Mouse (Mus musculus): ENCODE results near the gene Hnf1a.

The Hnf1a gene

DNA sequence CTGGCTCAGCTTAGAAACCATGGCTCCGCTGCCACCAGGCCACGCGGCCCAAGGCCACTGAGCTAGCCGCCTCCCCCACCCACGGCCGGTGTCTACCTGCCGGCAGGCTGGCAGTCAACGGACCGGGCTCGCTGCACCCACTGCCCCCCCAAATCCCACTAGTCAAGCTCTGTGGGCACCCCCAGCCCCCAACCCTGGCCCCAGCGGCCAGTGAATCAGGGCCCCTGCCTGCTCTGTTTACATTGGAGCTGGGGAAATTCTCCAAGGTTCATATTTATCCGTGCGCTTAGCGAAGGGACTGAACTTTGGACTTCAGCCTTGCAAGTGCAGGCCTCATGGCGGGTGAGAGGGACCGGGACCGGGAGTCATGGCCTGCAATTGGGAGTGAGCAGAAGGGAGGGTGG is at the start of gene Hnf1a:
Hnf1a (minus strand) TSS at position 271 of the 404 bp plus-strand sequence.
- in situ Hi-C loops (cut with MboI, MseI) = loop anchor here (10.0 kb wide), 2 partner anchors 134 to 484 kb away; no protein-coding TSS in a partner anchor

DNA sequence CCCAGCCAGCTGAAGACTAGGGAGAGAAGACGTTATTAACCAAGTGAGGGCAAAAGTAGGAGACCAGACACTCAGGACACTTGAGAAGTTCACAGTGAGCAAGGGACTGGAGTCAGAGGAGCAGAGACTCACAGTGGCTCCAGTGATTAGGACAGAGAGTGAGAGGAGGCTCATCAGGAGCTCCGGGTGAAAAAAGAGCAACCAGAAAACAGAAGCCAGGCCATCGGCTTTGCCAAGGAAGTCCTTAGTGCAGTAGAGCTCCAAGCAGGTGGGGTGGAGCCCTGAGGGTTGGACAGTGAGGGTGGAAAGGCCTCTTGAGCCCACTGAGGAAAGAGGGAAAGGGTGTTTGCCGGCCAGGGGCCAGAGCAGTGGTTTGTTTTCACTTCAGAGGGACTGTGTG is 47.9 kb upstream of the Hnf1a start:
- in situ Hi-C loops (cut with MboI, MseI) = loop anchor here (5.0 kb wide), 2 partner anchors 37 to 53 kb away; no protein-coding TSS in a partner anchor

DNA sequence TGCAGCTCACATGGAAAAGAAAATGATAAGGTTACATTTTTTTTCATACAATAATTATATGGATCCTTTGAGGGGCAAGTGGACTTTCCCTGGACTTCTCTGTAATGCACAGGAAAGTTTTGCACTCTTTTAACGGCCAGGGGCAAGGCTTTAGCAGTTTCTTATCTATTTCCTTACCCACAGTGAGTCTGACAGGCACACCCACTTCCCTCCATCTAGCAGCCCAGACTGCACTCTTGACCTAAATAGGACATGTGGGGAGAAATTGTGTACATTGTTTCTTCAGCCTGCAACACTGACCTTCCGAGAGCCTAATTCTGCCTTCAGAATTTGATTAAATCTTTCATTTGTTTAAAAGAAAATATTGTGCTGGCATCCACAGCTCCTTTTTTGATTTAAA is 47.4 kb upstream of the Hnf1a start:
- in situ Hi-C loops (cut with MboI, MseI) = loop anchor here (5.0 kb wide), 2 partner anchors 36 to 54 kb away; no protein-coding TSS in a partner anchor

DNA sequence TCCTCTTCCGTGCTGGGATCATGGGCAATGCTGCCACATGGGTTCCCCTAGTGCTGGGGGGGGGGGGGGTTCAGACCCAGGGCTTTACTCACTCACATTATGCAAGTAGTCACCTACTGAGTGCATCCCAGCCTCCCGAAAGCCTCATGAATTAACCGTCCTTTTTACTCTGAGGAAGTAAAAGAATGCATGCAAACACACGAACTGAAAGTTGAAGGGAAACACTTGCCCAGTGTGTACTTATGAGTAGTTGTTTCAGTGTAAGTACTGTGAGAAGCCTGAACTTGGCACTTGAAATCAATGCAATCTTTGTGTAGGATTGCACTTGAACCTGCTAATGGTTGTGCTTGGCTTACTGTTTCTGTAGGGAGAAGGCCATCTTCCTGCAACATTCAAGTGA is 44.2 kb upstream of the Hnf1a start:
- in situ Hi-C loops (cut with MboI, MseI) = loop anchor here (5.0 kb wide), 2 partner anchors 33 to 57 kb away; no protein-coding TSS in a partner anchor

DNA sequence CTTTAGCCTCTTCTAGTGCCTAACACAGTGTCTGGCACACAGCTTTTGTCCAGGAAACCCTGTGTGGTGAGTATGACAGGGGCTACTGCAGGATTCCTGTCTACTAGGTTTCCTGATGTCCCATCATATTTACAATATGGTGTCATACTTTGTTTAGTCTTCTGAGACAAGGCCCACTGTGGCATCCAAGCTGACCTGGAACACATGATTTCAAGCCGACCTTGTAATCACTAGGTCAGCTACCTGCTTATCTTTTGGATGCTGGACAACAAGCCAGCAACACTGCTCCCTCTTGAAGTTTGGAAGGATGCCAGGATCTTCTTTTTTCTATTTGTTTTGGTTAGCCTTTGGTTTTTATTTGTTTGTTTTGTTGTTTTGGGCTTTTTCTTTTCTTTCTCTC is 43.7 kb upstream of the Hnf1a start:
- in situ Hi-C loops (cut with MboI, MseI) = loop anchor here in 1 of 2 experiments (5.0 kb wide), 1 partner anchor 608 kb away; no protein-coding TSS in a partner anchor

DNA sequence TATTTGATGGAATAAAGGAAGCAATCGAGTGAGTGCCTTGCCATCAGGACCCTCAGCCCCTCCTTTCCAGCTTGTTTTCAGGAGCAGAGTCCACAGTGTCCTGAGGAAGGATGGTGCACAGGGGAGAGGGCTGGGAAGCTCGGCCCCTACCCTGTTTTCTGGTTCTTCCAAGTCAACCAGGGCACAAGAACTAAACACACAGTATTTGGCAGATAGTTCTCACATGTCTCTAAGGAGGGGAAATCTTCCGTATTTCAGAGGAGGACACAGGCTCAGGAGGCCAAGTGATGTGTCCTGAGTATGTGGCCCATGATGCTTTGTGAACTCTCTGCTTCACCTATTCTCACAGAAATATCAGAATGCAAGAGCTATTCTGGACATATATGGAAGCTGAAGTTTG is 42.5 kb upstream of the Hnf1a start:
- in situ Hi-C loops (cut with MboI, MseI) = loop anchor here in 1 of 2 experiments (5.0 kb wide), 1 partner anchor 609 kb away; no protein-coding TSS in a partner anchor

DNA sequence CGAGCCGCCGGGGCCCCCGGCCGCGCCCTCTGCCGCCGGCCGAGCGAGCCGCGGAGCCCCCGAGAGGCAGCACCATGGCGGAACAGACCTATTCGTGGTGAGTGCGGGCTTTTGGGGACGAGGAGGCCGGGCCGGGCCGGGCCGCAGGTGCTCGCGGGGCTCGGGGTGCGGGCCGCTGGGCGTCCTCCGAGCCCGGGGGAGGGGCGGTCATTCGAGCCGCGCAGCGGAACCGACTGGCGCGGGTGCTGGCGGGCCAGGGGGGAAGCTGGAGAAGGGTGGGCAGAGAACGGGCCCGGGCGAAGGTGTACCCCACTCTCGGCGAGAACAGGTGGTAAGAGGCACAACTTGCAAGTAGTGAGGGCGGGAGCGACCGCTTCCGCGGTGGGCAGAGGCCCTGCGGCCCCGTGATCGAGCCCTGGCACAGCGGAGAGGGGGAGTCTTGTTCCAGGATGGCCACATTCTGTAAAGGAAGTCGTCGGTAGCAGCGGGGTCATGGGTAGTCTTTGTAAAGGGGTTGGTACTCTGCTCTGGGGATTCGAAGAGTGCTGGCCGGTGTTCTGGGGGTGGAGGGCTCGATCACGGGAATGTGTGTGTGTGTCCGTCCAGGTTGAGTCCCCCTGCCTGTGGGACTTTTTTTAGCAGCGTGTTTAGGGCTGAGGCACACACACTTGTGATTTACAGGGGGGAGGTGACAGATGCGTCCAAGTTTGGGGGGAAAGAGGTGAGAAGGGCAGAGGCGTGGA is 40.8 kb upstream of the Hnf1a start:
- in situ Hi-C loops (cut with MboI, MseI) = loop anchor here in 1 of 2 experiments (5.0 kb wide), 1 partner anchor 611 kb away; no protein-coding TSS in a partner anchor

DNA sequence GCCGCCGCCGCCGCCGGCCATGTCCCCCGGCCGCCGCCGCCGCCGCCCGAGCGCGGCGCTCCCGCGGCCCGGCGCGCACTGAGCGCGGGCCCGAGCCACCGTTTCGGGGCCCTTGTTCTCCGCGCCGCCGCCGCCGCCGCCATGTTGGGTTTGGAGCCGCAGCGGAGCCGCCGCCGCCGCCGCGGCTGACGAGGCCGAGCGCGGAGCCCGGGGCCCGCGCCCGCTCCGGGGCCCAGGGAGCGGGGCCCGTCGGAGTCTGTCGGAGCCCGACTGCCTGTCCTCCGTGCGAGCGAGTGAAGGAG is 40.3 kb upstream of the Hnf1a start:
- in situ Hi-C loops (cut with MboI, MseI) = loop anchor here in 1 of 2 experiments (5.0 kb wide), 1 partner anchor 611 kb away; no protein-coding TSS in a partner anchor

DNA sequence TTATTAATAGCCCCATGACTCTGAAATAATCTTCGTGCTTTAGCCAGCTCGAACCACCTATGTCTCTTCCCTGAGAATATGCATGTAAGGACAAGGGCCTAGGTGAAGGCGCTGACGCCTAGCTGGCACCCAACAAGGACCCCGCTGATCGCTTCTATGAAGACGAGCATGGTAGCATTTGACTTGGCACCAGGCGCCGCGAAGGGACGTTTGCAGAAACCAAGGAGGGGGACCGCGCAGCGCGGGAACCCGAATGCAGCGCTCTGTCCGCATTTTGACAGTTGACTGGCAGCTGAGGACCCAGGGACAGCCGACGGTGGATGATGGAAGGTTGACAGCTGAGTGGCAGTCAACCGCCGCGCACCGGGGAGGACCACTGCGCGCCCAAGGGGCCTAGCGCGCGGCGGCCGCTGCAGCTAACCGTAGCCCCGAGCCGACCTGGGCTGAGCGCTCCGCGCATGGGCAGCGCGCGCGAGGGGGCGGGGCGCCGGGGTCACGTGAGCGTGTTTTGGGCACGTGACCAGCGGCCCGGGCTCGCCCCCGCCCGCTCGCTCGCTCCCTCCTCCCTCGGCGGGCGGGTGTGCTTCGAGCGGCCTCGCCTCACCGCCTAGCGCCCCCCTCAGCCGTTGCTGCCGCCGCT is 39.8 kb upstream of the Hnf1a start, which contains the start of gene Sppl3:
Sppl3 (plus strand) TSS at position 561 of the 640 bp plus-strand sequence.
- in situ Hi-C loops (cut with MboI, MseI) = loop anchor here in 1 of 2 experiments (5.0 kb wide), 1 partner anchor 612 kb away; no protein-coding TSS in a partner anchor

DNA sequence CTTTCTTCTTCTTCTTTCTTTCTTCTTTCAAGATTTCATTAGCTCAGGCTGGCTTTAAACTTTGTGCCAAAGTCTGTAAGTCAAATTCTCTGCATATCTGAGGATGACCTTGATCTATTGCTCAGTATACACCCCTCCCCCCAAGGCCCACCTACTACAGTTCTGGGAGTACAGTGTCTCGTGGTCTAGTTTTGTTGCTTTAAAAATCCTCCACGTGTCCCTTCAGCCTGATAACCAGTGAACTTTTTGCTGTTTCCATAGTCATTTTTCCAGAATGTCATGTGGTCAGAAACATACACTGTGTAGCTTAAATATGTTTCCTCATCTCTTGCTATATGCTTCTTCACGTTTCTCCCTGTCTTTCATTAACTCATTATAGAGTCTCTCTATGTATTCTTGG is 39.1 kb upstream of the Hnf1a start:
- in situ Hi-C loops (cut with MboI, MseI) = loop anchor here in 1 of 2 experiments (5.0 kb wide), 1 partner anchor 612 kb away; no protein-coding TSS in a partner anchor

DNA sequence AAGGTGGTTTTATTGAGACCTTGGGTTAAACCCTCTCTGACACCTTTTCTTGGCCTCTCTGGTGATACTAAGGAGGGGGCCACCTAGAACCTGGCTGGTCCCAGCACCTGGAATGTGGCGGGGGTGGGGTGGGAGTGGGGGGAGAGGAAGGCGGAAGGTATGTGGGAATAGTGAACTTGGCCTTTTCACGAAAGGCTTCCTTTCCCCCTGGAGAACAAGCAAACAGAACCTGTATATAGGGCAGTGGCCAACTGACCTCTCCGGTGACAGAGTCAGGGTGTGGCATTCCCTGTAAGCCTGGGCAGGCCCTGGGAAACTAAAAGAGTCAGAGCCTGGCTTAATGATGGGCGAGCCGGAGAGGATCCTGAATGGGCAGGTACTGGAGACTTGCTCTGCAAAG is 38.2 kb upstream of the Hnf1a start:
- in situ Hi-C loops (cut with MboI, MseI) = no loop called here

DNA sequence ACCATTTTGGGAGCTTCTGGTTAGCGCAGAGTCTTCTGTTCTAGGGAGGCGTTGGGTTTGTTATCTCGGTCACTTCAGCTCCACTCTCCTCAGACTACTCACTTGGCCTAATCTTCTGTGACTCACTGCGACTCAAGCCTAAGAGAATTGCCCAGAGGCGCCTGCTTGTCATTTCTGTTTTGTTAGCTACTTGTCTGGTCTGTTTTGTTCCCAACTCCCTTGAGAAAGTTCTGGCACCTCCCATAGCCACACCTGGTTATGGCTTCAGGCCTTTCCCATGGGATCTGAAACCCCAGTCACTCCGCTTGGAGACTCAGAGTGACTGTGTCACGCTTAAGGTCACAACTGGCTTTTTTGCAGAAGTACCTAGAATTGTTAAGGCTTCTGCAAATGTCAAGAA is 37.4 kb upstream of the Hnf1a start:
- in situ Hi-C loops (cut with MboI, MseI) = no loop called here

DNA sequence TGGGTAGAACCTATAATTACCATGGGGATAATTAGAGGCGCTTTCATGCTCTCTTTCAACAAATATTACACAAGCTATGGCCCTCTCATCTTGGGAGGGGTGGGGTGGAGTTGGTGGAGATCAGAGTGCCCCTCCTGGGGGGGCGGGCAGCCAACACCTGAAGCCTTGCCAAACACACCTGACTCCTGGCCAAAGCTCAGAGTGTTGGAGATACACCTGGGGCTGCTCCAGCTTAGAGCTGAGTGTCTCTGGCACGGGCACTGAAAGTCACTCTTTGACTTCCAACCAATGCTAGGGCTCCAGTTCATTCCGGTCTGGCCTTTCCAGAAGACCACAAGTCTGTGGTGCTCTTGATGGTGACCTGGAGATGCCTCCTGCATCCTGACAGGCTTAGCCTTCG is 36.9 kb upstream of the Hnf1a start:
- in situ Hi-C loops (cut with MboI, MseI) = no loop called here

DNA sequence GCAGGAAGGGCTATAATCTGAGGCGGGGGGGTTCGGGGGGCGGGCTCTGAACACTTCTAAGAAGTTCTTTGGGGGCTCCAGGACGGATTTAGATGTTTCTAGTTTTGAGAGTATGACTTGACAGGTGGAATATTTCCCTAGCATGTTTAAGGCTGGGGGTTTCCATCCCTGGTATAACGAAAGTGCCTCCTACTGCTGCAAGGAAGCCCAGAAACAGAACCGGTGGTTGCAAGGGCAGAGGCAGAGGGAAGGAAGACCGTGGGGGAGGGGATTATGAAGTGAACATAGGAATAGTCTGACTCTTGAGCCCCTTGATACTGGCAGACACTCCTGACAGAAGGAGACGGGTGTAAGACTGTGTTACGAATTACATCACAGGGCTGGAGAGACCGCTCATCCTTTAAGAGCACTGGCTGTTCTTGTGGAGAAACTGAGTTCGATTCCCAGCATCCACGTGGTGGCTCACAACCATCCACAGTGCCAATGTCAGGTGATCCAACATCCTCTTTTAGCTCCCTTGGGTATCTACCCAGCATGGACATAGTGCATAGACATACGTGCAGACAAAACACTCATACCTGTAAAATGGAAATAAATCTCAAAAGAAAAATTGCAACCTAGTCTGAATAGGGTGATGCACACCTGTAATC is 32.5 kb upstream of the Hnf1a start:
- in situ Hi-C loops (cut with MboI, MseI) = no loop called here

DNA sequence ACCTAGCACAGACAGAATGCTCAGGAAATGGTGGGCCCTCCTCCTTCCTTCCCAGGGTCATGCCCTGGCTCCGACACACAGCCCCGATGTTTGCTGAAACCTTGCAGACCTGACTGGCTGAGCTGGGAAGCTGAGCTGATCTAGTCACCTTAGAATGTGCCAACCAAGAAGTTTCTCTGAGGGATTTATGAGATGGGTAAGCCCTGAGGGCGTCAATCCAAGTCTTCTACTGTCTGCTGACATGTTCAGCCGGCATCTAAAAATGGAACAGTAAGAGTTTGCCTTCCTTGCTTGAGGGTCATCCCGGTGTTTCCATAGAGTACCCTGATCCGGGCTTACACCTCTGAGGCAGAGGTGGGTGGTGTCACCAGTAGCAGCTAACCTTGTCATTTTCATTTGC is 31.9 kb upstream of the Hnf1a start:
- in situ Hi-C loops (cut with MboI, MseI) = no loop called here

DNA sequence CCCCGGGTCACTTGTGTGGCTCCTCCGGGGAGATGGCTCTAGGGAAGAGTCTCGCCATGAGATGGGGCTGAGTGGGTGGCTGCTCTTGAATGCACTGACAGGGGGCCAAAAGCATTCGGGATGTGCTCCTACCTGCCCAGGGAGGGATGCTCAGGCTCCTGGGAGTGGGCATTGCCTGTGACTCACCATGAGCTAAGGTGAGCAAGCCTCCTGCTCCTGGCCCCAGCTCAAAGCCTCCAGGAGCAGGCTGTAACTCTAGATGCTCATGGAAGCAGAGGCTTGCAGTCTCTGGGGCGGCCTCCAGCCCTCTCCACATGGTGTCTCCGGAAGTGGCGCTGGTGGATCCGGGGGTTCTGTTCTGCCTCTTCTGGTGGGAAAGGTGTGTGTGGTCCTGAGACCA is 30.6 kb upstream of the Hnf1a start:
- in situ Hi-C loops (cut with MboI, MseI) = no loop called here

DNA sequence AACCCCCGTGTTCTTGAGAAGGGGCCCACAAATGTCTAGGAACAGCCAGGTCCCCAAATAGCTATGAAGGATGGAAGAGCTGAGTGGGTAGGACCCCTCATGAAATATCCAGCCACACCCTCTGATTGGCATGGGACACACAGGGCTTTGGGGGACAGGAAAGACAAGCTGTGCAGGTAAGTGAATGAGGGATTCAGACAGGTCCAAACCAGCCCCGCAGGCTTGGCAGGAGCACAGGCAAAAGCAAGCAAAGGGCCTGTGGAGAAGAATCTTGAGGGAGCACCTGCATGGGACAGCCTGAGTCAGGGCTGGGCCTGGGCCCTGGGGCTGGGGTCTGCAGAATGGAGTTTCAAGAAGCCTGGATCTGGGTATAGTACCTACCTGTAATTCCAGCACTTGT is 29.6 kb upstream of the Hnf1a start:
- in situ Hi-C loops (cut with MboI, MseI) = no loop called here

DNA sequence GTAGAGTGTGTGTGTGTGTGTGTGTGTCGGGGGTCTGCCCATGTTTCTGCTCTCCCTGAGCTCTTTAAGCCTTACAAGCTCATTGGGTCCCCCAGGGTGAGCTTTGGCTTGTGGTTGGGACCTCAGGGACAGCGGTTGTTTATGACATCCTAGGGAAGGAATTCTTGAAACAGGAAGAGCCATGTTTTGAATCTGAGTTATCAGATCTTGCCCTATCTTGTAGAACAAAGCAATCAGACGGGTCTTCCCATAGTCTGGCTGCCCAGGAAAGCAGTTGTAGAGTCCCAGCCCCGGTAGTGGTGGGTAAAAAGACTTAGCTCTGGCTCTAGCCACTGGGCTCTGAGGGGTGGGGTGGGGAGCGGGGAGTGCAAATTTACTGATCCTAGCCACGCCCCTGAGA is 26.4 kb upstream of the Hnf1a start:
- in situ Hi-C loops (cut with MboI, MseI) = no loop called here

DNA sequence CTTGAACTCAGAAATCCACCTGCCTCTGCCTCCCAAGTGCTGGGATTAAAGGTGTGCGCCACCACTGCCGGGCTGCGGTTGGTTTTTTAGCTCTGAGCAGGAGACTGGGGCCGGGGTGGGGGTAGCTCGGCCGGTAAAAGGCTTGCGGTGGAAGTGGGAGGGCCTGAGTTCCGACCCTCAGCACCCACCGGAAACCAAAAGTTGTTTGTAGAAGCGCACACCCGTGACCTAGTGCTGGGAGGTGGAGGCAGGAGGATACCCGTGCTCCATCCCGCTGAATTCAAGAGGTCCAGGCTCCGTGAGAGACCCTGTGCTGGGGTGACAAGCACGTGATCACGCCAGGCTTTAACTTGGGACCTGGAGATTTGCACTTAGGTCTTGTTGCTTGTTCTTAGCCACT is 25.6 kb upstream of the Hnf1a start:
- in situ Hi-C loops (cut with MboI, MseI) = no loop called here

DNA sequence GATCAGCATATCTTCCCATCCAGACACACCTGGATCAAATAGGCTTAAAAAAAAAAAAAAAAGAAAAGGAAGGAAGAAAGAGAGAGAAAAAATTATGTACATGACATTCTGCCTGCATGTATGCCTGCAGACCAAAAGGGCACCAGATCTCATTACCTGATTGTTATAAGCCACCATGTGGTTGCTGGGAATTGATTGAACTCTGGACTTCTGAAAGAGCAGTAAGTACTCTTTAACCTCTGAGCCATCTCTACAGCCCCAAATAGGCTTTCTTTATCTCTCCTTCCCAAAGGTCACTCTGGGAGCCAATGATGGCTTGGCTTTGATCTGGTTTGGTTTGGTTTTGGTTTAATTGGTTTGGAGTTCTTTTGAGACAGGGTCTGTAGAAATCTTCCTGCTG is 14.2 kb upstream of the Hnf1a start:
- in situ Hi-C loops (cut with MboI, MseI) = no loop called here

DNA sequence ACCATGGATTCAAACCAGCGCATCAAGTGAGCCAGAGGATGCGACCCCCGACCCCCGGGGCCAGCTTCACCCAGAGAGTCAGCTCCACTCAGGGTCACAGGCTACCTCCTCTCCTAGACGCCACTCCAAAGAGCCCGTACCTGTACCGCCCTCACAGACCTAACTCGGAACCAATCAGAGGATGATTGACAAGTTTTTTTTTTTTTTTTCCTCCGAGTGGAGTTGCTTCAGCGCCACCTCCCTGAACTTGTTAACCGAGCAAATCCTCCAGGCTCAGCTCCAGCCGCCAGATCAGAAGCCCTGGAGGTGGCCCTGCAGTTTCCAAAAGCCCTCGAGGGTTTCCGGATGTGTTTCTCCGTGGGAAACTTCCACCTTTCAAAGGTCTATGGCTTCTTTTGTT is 11.1 kb upstream of the Hnf1a start:
- in situ Hi-C loops (cut with MboI, MseI) = loop anchor here in 1 of 2 experiments (5.0 kb wide), 1 partner anchor 35 kb away; no protein-coding TSS in a partner anchor
